Mouse (Mus musculus) regulatory T cell (primary cell): Measurements from ENCODE around the gene C330007P06Rik.

Source experiments
- in situ Hi-C: fragments of 300-600 bp; cut with MboI, MseI; formaldehyde crosslinking; loops from one replicate; pipeline ENCODE4 v1.15.1; 2025; ENCODE audit warnings: high pct_unique_total_duplicates

C330007P06Rik gene

DNA sequence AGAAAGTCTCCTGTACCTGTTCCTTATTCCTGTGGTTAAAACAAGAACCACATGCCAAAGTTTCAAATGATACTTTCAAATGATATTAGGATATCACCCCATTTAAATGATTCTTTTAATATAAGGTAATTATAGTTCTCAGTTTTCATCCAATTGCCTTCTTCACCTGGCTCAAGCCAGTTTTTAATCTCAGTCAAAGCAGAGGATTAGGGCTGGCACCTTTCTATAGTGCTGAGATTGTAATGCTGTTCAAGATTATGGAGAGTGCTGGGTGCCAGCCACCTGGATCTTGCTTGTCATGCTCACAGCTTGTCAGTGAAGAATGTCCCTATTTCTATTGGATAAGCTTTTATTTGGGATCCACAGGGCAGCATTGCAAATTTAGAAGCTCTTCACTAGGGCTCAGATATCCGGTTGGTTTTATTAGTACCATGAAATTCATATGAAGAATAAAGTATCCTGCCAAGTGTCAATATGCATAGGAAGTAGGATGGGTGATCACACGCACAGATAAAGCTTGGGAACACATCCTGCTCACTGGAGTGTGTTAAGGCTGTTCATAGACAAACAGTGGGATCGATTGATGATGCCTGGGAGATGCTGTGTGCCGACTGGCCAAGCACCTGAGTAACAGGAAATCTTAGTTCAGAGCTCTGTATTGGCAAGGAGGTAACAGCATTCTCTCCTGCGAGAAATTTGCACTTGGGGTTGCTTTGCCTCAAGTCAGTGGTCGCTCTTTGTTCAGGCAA, 74.6 kb downstream of the C330007P06Rik start:
- in situ Hi-C loops = loop anchor here (10.0 kb wide), 1 partner anchor 895 kb away; no protein-coding TSS in a partner anchor

DNA sequence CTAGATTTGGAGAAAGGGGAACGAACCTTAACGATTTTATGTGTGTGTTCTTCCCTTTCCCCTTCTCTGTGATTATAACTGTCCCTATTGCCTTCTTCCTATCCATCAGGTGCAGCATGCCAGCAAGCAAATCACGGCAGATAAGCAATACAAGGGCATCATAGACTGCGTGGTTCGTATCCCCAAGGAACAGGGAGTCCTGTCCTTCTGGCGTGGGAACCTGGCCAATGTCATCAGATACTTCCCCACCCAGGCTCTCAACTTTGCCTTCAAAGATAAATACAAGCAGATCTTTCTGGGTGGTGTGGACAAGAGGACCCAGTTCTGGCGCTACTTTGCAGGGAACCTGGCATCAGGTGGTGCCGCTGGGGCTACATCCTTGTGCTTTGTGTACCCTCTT, 77.2 kb downstream of the C330007P06Rik start:
- in situ Hi-C loops = loop anchor here (10.0 kb wide), 1 partner anchor 892 kb away; no protein-coding TSS in a partner anchor

DNA sequence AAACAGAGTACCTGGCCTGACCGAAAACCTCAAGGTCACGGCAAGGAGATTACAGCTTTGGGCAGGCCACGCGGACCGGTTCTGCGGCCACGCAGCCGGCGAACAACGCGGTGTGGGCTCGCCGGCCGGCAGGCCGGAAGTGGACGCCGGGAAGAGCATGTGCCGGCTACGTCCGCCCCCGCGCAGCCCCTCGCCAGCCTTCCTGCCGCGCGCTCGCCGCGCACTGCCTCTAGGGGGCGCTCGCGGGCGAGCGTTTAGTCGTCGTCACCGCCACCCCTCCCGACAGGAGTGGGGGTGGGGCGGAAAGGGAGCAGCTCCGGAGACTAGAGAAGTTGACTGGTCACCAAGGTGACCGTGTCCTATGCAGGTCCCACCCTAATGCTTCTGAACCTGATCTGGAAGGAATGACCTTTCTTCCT, 77.7 kb downstream of the C330007P06Rik start:
- in situ Hi-C loops = loop anchor here (10.0 kb wide), 1 partner anchor 891 kb away; no protein-coding TSS in a partner anchor

DNA sequence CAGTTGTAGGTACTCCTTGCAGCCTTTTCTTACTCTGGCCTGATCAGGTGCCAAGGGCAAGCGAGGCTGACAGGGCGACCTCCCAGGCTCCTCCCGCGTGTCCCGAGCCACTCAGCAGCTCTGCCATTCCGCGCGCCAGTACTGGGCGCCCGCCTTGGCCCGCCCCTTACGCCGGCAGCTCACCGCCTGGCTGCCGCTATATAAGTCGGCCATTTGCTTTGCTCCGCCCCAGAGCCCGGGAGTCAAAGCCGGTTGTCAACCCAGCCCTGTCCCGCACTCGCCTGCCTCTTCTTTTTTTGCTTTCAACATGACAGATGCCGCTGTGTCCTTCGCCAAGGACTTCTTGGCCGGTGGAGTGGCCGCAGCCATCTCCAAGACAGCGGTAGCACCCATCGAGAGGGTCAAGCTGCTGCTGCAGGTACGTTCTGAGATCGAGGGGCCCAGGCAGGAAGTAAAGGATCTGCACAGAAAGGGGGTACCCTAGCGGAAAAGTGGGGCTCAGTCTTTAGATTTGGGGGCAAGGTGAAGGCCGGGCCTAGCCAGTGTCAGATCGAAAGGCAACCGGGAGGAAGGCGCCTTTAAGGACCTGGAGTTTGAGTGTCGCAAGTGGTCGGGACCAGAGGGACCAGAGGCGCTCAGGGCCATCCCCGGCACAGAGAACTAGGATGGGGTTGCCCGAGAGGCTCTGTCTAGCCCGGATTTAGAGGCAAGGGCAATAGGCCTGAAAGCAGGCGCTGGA, 78.3 kb downstream of the C330007P06Rik start, which contains the start of gene Slc25a5:
Gene Slc25a5 (plus strand): TSS at position 228 of the 739 bp plus-strand sequence.
- in situ Hi-C loops = loop anchor here (10.0 kb wide), 1 partner anchor 891 kb away; no protein-coding TSS in a partner anchor

DNA sequence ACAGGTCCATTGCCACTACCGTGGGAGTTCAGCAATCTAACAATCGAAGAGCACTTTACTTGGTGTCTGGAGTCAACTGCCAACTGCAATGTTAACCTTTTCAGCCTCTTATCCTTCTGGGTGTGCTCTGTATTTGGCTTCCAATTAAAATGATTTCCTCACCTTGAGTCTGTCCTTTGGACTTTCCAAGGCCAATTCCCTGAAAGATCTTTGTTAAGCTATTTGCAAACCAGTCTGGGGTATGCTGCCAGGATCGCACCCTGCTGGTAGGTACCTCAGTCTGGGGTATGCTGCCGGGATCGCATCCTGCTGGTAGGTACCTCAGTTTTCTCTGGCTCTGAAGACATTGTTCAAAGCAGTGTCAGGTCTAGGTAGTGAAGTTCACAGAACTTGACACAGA, 79.3 kb downstream of the C330007P06Rik start:
- in situ Hi-C loops = loop anchor here (10.0 kb wide), 1 partner anchor 890 kb away; no protein-coding TSS in a partner anchor

DNA sequence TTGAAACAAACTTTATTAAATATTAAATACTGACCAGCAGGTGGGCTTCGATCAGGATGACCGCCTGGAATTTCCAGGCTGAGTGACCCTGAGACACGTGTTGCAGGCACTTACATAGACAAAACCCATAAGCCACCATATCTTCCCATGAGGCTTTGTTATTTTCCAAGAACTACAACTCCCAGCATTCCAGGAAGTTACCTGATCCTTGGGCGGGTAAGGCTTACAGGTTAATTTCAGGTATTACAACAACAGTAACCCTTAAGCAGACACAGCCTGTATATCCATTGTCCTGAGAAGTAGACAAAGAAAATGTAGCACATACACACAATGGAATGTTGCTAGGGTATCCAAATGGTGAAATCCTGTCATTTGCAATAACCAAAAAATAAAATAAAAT, 84.6 kb downstream of the C330007P06Rik start:
- in situ Hi-C loops = loop anchor here (10.0 kb wide), 1 partner anchor 1765 kb away; no protein-coding TSS in a partner anchor

DNA sequence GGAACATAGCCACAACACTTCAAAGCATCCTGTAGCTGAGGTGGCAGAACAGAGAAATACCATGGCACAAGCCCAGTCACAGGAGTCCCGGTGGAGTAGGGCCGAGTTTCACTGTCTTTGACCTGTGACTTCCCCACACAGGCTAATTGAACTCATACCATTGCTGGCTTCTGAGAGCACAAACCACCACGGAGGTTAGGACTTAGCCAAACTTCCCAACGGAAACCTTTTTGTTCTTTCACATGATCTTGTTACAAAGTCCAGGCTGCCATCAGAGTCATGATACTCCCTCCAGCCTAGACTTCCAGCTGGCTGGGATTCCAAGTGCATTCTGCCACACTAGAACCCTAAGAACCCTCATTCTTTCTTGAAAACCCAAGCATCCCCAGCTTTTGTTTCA, 96.2 kb downstream of the C330007P06Rik start:
- in situ Hi-C loops = no loop called here

DNA sequence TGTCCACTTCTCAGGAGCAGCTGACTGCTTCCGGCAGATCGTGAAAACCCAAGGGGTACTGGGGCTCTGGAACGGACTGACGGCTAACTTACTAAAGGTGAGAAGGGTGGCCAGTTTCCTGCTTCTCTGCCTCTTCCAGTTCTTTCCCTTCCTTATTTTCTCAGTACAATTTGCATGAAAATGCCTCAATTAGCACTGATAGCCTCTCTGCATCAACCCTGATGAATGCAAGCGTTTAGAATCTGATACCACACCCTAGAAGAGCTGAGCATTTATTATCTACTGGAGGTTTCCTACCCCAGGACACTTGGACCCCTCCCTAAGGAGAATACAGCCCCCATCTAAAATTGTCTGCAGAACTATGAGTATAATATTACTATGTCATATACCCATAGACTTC, 98.4 kb downstream of the C330007P06Rik start:
- in situ Hi-C loops = no loop called here
